Mouse (Mus musculus): ENCODE data around the gene BC025920. TPM values are rescaled to one million over a fixed set of nuclear protein-coding genes. Genes with fewer than 3 reads are reported as not detected.

BC025920 gene
- 2.4 and 2.6 TPM in 2 replicates for total RNA-seq (2021)
- long read RNA-seq, result 0 reads

- DNase-seq, result peak; percentile 93
Measured at GRCm38 (mm10) chr10:81605974-81606751, at the start of gene BC025920. TSS of gene BC025920 (plus strand) at chr10:81606270.

- DNase-seq, result no peak
Measured at GRCm38 (mm10) chr10:81556282-81556681, 49.8 kb upstream of the BC025920 start.

GRCm38 (mm10) chr10:81557491-81557890, 48.6 kb upstream of the BC025920 start:
- DNase-seq, result no peak

DNA sequence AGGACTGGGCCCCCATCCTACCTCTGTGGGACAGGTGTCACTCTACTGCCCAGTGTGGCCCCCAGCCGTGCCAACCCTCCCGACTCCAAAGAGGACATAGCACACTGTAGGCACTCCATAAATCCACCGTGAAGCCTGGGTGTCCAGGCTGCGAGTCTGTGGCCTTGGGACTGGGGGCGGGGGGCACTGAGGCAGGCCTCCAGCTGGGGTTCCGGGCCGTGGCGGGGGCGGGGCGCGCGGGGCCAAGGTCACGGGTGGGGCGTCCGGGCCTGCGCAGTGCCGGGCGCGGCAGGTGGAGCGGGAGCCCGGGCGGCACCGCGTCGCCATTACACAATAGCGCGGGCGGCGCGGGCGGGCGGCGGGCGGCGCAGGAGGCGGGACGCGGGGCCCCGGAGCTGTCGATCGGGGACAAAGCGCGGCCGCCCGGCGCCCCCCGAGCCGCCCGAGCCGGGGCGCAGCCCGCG, 46.9 kb upstream of the BC025920 start, which contains the start of gene Aes:
Gene Aes (plus strand): TSS at position 326 of the 464 bp plus-strand sequence.
- peak; percentile 97 for DNase-seq

GRCm38 (mm10) chr10:81559627-81560539, 46.2 kb upstream of the BC025920 start:
- peak; percentile 82 for DNase-seq

GRCm38 (mm10) chr10:81560719-81561459, 45.2 kb upstream of the BC025920 start:
- DNase-seq, result peak; percentile 64

DNA sequence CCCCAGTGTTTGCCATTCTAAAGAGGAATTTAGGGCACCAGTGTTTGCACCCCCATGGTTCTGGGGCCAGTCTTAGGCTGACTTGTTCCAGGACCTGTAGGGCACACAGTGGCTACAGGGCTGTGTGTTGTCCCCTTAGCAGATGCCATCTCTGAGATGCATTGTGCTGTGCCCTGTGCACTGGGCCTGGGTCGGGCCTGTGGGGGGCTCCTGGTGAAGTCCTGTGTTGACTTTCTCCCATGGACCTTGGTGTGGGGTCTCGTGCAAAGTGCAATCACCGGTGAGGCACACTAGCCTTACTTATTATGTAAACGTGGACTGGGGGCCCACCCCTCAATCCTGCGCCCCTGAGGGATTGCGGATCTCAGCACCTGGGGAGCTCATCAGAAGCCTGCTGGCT, 43.7 kb upstream of the BC025920 start:
- DNase-seq, result no peak

GRCm38 (mm10) chr10:81563481-81563880, 42.6 kb upstream of the BC025920 start:
- DNase-seq, result peak; percentile 67

GRCm38 (mm10) chr10:81564216-81564615, 41.9 kb upstream of the BC025920 start:
- peak; percentile 70 for DNase-seq

- DNase-seq, result no peak
Measured at GRCm38 (mm10) chr10:81564734-81565133, 41.3 kb upstream of the BC025920 start.

DNA sequence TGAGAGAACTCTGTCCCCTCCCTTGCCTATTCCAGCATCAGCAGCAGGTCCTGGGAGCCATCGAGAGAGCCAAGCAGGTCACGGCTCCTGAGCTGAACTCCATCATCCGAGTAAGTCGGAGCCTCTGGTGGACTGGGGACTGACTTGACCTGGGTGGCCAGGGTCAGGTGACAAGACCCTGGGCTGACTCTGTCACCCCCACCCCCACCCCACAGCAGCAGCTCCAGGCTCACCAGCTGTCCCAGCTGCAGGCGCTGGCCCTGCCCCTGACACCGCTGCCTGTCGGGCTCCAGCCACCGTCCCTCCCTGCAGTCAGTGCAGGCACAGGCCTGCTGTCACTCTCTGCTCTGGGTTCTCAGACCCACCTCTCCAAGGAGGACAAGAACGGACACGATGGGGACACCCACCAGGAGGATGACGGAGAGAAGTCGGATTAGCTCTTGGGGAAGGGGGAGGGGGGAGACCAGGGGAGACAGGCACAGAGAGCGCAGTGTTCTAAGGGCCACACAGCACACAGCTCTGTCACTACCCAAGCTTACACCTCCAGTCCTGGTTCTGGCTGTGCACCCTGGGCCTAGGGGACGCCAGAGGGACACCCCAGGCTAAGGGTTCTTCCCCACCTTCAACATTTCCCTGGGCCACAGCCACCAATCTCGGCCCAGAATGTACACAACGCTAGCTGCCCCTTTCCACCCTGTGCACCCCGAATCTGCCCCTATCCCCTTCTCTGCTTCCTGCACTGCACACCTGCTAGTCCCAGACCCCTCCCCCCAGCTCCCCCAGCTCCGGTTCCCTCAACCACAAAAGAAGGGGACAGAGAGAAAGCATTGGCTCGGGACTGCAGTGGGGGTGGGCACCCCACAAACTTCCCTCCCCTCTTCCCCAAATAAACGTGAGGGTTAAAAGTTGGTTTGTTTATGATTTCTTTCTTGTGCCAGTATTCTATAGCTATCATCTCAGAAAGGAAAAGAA, 40.5 kb upstream of the BC025920 start:
- DNase-seq, result no peak

- peak; percentile 83 for DNase-seq
Measured at GRCm38 (mm10) chr10:81568381-81569191, 37.5 kb upstream of the BC025920 start.

DNA sequence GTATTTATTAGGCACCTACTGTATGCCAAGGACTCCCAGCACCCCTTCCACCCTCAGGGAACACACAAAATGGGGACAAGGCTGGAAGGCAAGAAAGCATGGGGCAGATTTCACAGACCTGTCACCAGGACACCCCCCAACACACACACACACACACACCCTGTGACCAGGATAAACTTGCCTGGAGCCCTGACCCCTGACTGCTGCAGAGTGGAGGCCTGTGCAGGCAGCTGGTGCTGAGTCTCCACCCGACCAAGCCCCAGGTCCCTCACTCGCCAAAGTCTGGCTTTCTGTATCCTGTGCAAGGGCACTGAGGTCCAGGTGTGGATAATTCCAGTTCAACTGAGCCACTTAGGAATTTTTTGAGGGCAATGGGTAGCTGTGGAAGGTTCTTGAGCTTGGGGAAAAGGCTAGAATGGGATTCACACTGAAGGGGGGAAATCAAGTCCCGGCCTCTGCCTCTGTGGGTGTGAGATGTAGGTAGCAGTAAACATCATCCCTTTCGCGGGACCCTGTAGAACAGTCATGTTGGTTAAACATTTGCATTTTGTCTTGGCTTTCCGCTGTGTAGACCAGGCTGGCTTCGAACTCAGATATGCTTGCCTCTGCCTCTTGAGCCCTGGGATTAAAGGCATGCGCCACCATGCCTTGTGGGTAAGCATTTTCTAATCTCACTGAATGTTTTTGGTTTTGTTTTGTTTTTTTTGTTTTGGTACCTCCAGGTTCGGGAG, 36.4 kb upstream of the BC025920 start:
- no peak for DNase-seq

DNA sequence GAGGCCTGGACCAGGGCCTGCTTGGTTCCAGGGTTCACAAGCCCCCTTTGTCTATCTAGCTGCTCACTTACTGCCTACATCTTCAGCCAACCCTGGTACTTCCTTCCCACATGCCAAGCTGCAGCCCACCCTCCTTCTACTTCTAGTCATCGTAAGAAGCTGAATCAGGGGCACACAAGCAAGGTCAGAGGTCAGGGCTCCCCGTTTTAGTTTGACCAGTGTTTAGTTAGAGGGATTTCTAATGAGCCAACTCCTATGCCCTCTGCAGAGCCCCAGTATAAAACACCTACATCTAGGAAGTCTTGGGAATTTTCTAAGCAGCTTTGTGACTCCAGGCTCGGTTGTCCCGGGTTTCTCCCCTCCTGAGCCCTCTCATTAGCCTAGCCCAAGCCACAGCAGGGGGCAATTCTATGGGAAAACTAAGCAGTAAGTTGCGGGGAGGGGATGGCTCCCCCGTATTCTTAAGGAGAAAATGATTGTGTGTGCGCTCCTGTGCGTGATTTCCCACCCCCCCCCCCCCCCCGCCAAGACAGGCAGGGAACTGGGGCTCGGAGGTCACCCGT, 35.8 kb upstream of the BC025920 start:
- DNase-seq, result no peak

DNA sequence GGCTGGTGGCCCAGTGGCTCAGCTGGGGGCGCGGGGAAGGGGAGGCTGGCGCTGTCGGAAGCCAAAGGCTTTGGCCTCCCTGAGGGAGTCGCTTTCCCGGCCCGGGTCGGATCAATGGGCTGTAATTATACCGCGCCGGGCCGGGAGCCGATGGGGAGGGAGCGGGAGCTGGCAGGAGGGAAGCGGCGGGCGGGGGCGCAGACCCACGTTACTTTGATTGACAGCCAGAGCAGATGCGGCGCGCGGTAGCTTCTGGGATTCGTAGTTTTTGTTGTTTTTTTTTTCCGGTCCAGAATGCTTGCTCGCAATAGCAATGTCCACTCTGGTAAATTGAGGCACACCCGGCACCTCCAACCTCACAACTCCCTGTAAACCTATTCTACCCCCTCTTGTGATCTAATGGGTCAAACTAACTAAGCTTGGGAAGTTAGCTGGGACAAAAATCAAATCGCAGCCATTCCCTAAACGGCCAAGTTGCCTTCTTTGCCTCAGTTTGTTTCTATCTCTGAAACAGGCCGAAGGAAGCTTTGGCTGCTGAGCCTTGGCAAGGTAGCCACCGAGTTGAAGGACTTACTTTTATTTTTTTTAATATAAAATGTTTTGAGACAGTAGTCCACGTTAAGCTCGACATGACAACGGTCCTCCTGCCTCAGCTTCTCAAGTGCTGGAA, 35.1 kb upstream of the BC025920 start:
- DNase-seq, result peak; percentile 94

DNA sequence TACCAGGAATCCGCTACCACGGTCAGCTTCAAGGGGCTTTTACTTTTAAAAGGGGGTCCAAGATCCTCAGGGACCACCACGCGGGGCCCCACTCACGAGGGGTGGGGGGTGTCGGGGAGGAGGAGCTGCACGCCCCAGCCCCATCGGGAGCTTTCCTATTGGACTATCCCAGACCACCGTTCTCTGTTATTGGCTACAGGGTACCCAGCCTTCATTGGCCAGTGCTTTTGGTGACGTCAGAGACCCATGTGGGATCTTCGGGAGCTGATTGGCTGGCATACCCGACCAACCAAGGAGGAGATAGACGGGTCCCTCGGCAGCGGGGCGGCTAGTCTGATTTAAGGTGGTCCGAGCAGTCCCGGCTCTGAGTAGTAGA, 34.6 kb upstream of the BC025920 start:
- peak; percentile 98 for DNase-seq

DNA sequence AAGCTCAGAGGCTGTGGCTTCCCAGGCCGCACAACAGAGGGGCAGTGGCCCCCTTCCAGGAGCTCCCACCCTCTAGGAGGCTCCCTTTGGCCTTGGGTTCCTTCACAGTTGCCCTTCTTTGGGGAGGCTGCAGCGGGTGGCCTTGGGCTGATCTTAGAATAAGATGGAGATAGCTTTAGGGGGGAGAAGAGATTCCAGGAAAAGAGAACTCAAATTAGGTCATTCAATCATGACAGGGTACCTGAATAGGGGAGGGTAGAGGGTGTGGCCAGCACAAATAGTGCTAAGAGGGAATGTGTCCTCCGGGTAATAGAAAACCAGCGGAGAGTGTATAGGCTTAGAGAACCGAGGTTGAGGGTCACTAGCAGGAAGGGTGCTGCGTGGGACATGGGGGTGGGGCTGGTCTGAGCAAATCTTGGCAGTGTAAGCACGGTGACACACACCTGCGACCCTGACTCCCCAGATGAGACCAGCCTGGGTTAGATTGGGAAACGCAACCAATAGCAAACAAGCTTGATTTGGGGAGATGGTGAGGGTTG, 33.9 kb upstream of the BC025920 start:
- DNase-seq, result no peak

GRCm38 (mm10) chr10:81572975-81573374, 33.1 kb upstream of the BC025920 start:
- no peak for DNase-seq
